Mouse (Mus musculus) liver, adult 2 months (tissue): ENCODE data around the gene Oat.

ENCODE experiments used
- CTCF ChIP-seq: fragments of 200-500 bp; IDR thresholded peaks from 2 replicates; pipeline ENCODE4 v1.5.1; 2011; ENCODE audit warnings: low read depth, low read length, control low read depth
- POLR2A ChIP-seq: fragments of 200-500 bp; IDR thresholded peaks from 2 replicates; pipeline ENCODE4 v1.6.1; 2011; ENCODE audit warnings: low read length, control low read depth; ENCODE audit not compliant: insufficient read depth; ENCODE audit errors: extremely low read depth

DNA sequence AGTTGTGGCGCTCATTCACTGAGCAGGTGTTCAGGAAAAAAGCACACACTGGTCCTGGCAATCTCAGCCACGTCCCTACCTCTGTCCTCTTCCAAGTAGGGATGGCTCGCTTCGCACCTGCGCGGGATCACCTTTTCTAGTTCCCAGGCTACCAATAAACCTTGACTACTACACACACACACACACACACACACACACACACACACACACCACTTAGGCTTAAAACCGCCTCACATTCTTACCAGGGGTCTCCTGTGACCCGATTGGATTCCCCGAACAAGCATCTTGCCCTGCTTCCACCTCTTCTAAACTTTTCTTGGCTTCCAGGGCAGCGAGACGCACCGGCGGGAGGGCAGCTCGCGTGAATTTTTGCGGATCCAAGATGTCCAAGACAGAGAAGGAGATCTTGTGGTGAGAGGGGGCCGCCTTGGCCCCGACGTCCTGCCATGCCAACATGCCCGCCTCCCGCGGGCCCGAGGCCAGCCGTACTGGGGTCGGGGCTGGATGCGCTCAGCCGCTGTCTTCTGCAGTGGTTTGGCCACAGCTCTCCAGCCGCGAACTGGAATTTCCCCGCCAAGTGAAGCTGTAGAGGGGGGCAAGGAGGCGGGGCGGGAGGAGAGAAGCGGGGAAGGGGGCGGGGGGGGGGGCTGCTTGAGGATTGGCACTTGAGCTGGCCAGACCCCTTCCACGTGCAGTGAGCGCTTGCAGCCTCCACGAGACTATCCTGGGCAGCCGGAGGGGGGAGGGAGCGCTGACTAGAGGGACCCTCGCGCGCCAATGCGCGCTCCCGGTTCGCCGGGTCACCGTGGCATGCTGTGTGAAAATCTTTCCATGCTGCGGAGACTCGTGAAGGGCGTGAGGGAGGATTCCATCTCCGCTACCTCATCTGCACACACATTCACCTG, 23.1 kb upstream of the Oat start, which contains the start of gene Nkx1-2:
- TF ChIP-seq POLR2A (no peak), CTCF (no peak)
